Mouse (Mus musculus) heart, adult 2 months (tissue): ENCODE measurements at regions not wholly inside any gene's neighbourhood (a gene's known extent, or its start where the extent isn't known, plus 50 kb on each side); places are given as distances from the start of the nearest gene placed in this dataset.

ENCODE experiments used
- DNase-seq, 2 experiments: peaks; one replicate each; pipeline ENCODE4 v3.0.0; 2021
- H3K27ac ChIP-seq: fragments of 200-600 bp; 2 replicates; pipeline ENCODE4 v1.8.1; 2022
- H3K27me3 ChIP-seq: fragments of 200-500 bp; 2 replicates; pipeline ENCODE4 v1.6.1; 2012; ENCODE audit warnings: mild to moderate bottlenecking, low read length, inconsistent platforms, mixed read lengths; ENCODE audit not compliant: control insufficient read depth, insufficient read depth
- H3K36me3 ChIP-seq: fragments of 200-500 bp; 2 replicates; pipeline ENCODE4 v1.6.1; 2012; ENCODE audit warnings: low read length, inconsistent platforms; ENCODE audit not compliant: control insufficient read depth, insufficient read depth
- H3K4me1 ChIP-seq: fragments of 200-500 bp; 2 replicates; pipeline ENCODE4 v1.6.1; 2011; ENCODE audit warnings: low read length; ENCODE audit not compliant: control insufficient read depth, insufficient read depth
- H3K4me3 ChIP-seq: fragments of 200-600 bp; 2 replicates; pipeline ENCODE4 v1.8.1; 2022
- H3K79me2 ChIP-seq: fragments of 200-500 bp; replicated peaks from 2 replicates; pipeline ENCODE4 v1.6.1; 2012; ENCODE audit warnings: mild to moderate bottlenecking, inconsistent platforms, low read length, moderate library complexity, mixed read lengths; ENCODE audit not compliant: control insufficient read depth, insufficient read depth
- H3K9ac ChIP-seq: fragments of 200-500 bp; 2 replicates; pipeline ENCODE4 v1.6.1; 2012; ENCODE audit warnings: low read depth, mild to moderate bottlenecking, control low read depth, inconsistent platforms, low read length, mixed read lengths
- CTCF ChIP-seq: fragments of 200-600 bp; IDR thresholded peaks from 2 replicates; pipeline ENCODE4 v1.8.1; 2022; ENCODE audit warnings: antibody characterized with exemption, mild to moderate bottlenecking, moderate library complexity
- EP300 ChIP-seq: fragments of 200-500 bp; IDR thresholded peaks from 2 replicates; pipeline ENCODE4 v1.6.1; 2011; ENCODE audit warnings: low read depth, low read length, control low read depth; ENCODE audit not compliant: insufficient read depth
- POLR2A ChIP-seq: fragments of 200-500 bp; IDR thresholded peaks from 2 replicates; pipeline ENCODE4 v1.6.1; 2011; ENCODE audit warnings: mild to moderate bottlenecking, low read depth, low read length, control low read depth; ENCODE audit not compliant: insufficient read depth
- WGBS: fragments of 180-500 bp; shearing (Covaris S2); methylation state at CpG from one replicate; pipeline ENCODE4 v1.1.7; 2018; 5-methylcytosine and 5-hydroxymethylcytosine counted together
- intact Hi-C: fragments of 180-260 bp; cut with DNase I; formaldehyde crosslinking; loops from one replicate; pipeline ENCODE4 v1.15.1; 2025

- Histone ChIP-seq H3K27me3 (no peaks in the 10 kb centered on the region), H3K4me1 (no peaks in the 10 kb centered on the region), H3K27ac (no peak overlapping the region), H3K36me3 (no peaks in the 10 kb centered on the region), H3K4me3 (no peak overlapping the region), H3K79me2 (no peaks in the 10 kb centered on the region), H3K9ac (no peak overlapping the region)
- 77% methylated on average over 7 of the region's 7 CpGs for WGBS
- DNase-seq, result no peak
- intact Hi-C loops, result no loop called here
- TF ChIP-seq POLR2A (no peak), CTCF (no peak), EP300 (no peak)
These were observed 257.8 kb upstream of the Bmp2 start for GRCm38 (mm10) chr2:133294136-133294535.

- TF ChIP-seq CTCF (no peak), POLR2A (no peak), EP300 (no peak)
- intact Hi-C loops, result no loop called here
- Histone ChIP-seq H3K79me2 (no peaks in the 10 kb centered on the region), H3K27me3 (no peaks in the 10 kb centered on the region), H3K36me3 (no peaks in the 10 kb centered on the region), H3K4me1 (no peaks in the 10 kb centered on the region), H3K27ac (no peak overlapping the region), H3K4me3 (no peak overlapping the region), H3K9ac (no peak overlapping the region)
- 19% methylated on average over 3 of the region's 3 CpGs for WGBS
- peak; percentile 26 to 31 for DNase-seq
These were observed 246.0 kb upstream of the Bmp2 start for GRCm38 (mm10) chr2:133305936-133306335.

GRCm38 (mm10) chr2:133311001-133311400 lies 241.0 kb upstream of the Bmp2 start:
- no peaks in the 10 kb centered on the region for H3K36me3 ChIP-seq
- WGBS, result 55% methylated on average over 1 of the region's 1 CpGs
- H3K27me3 ChIP-seq, result no peaks in the 10 kb centered on the region
- no peak overlapping the region for H3K4me3 ChIP-seq
- intact Hi-C loops, result no loop called here
- H3K4me1 ChIP-seq, result no peaks in the 10 kb centered on the region
- no peak overlapping the region for H3K9ac ChIP-seq
- no peaks in the 10 kb centered on the region for H3K79me2 ChIP-seq
- no peak for DNase-seq
- H3K27ac ChIP-seq, result no peak overlapping the region
- TF ChIP-seq CTCF, result no peak
- no peak for TF ChIP-seq EP300
- TF ChIP-seq POLR2A, result no peak

- no peaks in the 10 kb centered on the region for H3K36me3 ChIP-seq
- H3K4me1 ChIP-seq, result no peaks in the 10 kb centered on the region
- no peak overlapping the region for H3K4me3 ChIP-seq
- no peak overlapping the region for H3K9ac ChIP-seq
- no peak overlapping the region for H3K27ac ChIP-seq
- intact Hi-C loops, result no loop called here
- no peak for TF ChIP-seq POLR2A
- no peak for TF ChIP-seq CTCF
- no peak for TF ChIP-seq EP300
- H3K79me2 ChIP-seq, result no peaks in the 10 kb centered on the region
- WGBS, result 48% methylated on average over 6 of the region's 6 CpGs
- H3K27me3 ChIP-seq, result no peaks in the 10 kb centered on the region
- DNase-seq, result no peak
These were observed 225.5 kb upstream of the Bmp2 start for GRCm38 (mm10) chr2:133326290-133327050.

GRCm38 (mm10) chr2:133327653-133328052 lies 224.3 kb upstream of the Bmp2 start:
- Histone ChIP-seq H3K27ac (no peak overlapping the region), H3K4me1 (no peaks in the 10 kb centered on the region), H3K4me3 (no peak overlapping the region), H3K79me2 (no peaks in the 10 kb centered on the region), H3K27me3 (no peaks in the 10 kb centered on the region), H3K9ac (no peak overlapping the region), H3K36me3 (no peaks in the 10 kb centered on the region)
- WGBS, result 3% methylated on average over 2 of the region's 2 CpGs
- intact Hi-C loops, result no loop called here
- no peak for DNase-seq
- no peak for TF ChIP-seq POLR2A

- 59% methylated on average over 9 of the region's 9 CpGs for WGBS
- DNase-seq, result no peak
- no peak overlapping the region for H3K9ac ChIP-seq
- intact Hi-C loops, result no loop called here
- H3K4me3 ChIP-seq, result no peak overlapping the region
- no peaks in the 10 kb centered on the region for H3K36me3 ChIP-seq
- H3K27me3 ChIP-seq, result no peaks in the 10 kb centered on the region
- H3K4me1 ChIP-seq, result no peaks in the 10 kb centered on the region
- no peaks in the 10 kb centered on the region for H3K79me2 ChIP-seq
- H3K27ac ChIP-seq, result no peak overlapping the region
- TF ChIP-seq EP300 (no peak), CTCF (no peak), POLR2A (no peak)
These were observed 215.6 kb upstream of the Bmp2 start for GRCm38 (mm10) chr2:133336177-133336901.
